Mouse (Mus musculus): Measurements from ENCODE around the gene Plxnc1. TPM values are rescaled to one million over a fixed set of nuclear protein-coding genes. Genes with fewer than 3 reads are reported as not detected.

Plxnc1 gene
- polyA plus RNA-seq, 1 experiment: 1.6 TPM

DNA sequence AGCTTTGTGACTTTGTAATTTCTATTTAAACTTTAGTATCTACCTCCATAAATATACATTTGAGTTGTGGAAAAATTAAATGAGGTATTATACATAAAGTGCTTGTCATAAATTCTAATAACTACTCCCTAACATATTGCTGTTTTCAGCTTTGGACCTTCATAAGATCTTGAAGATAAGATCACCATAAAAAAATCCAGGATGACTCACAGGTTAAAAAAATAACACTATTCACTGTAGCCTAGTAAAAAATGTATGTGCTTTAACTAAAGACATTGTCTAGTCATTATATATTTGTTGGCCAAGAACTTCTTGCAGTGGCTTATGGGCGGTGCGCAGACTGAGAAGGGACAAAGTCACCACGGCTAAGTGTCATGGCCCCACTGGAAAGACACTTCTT is 203.2 kb downstream of the Plxnc1 start:
- no peak for DNase-seq (ENCODE audit: low spot score)
